Mouse (Mus musculus) limb, embryonic 12.5 days (tissue): Measurements from ENCODE around the gene Myo5c. TPM values are rescaled to one million over a fixed set of nuclear protein-coding genes. Genes with fewer than 3 reads are reported as not detected.

Source experiments
- ATAC-seq: fragments of 200-750 bp; cut with Nextera tagmentation; 2 replicates; pipeline ENCODE4 v1.8.0; 2017; ENCODE audit warnings: low read depth, moderate TSS enrichment; ENCODE audit not compliant: insufficient number of reproducible peaks, insufficient read depth, low FRiP score, low TSS enrichment
- H3K27ac ChIP-seq: fragments of 300-500 bp; sonication (generic); 2 replicates; pipeline ENCODE4 v1.5.1; 2016; ENCODE audit warnings: mild to moderate bottlenecking, moderate library complexity
- H3K27me3 ChIP-seq: fragments of 300-500 bp; sonication (generic); 2 replicates; pipeline ENCODE4 v1.6.1; 2016; ENCODE audit warnings: mild to moderate bottlenecking, moderate library complexity
- H3K36me3 ChIP-seq: fragments of 300-500 bp; sonication (generic); 2 replicates; pipeline ENCODE4 v1.6.1; 2016; ENCODE audit warnings: mild to moderate bottlenecking, moderate library complexity
- H3K4me1 ChIP-seq: fragments of 300-500 bp; sonication (generic); replicated peaks from 2 replicates; pipeline ENCODE4 v1.6.1; 2016
- H3K4me2 ChIP-seq: fragments of 300-500 bp; sonication (generic); 2 replicates; pipeline ENCODE4 v1.6.1; 2016; ENCODE audit warnings: mild to moderate bottlenecking, moderate library complexity
- H3K4me3 ChIP-seq: fragments of 300-500 bp; sonication (generic); replicated peaks from 2 replicates; pipeline ENCODE4 v1.5.1; 2016; ENCODE audit warnings: mild to moderate bottlenecking
- H3K9ac ChIP-seq: fragments of 300-500 bp; sonication (generic); replicated peaks from 2 replicates; pipeline ENCODE4 v1.6.1; 2016; ENCODE audit warnings: mild to moderate bottlenecking, moderate library complexity
- H3K9me3 ChIP-seq: fragments of 300-500 bp; sonication (generic); 2 replicates; pipeline ENCODE4 v1.6.1; 2016; ENCODE audit warnings: mild to moderate bottlenecking, moderate library complexity
- WGBS: fragments of 180-500 bp; shearing (Covaris S2); methylation state at CpG from one replicate; pipeline ENCODE4 v1.1.7; 2016; 5-methylcytosine and 5-hydroxymethylcytosine counted together
- polyA plus RNA-seq: library from polyadenylated mRNA; unstranded; fragments of >200 nt; fragmentation: Nextera tagmentation; extraction: Ambion mirVana; gene quantifications from 2 replicates; pipeline ENCODE4 v1.2.1, GENCODE M21; 2016

The Myo5c gene
- polyA plus RNA-seq, 1 experiment from 2014 or later: 0.31 TPM

GRCm38 (mm10) chr9:75262235-75262826, 30.5 kb downstream of the Myo5c start:
- ATAC-seq: no peak
- Histone ChIP-seq H3K9ac (no peak overlapping the region), H3K4me3 (no peak overlapping the region), H3K4me1 (peaks cover 24% of the 10 kb centered on the region), H3K27ac (no peak overlapping the region), H3K27me3 (no peaks in the 10 kb centered on the region), H3K4me2 (no peak overlapping the region), H3K9me3 (peaks cover 4% of the 10 kb centered on the region; the same call in 1 of the 2 replicates), H3K36me3 (no peaks in the 10 kb centered on the region)
- whole genome bisulfite sequencing: 77% methylated on average over 8 of the region's 8 CpGs

DNA sequence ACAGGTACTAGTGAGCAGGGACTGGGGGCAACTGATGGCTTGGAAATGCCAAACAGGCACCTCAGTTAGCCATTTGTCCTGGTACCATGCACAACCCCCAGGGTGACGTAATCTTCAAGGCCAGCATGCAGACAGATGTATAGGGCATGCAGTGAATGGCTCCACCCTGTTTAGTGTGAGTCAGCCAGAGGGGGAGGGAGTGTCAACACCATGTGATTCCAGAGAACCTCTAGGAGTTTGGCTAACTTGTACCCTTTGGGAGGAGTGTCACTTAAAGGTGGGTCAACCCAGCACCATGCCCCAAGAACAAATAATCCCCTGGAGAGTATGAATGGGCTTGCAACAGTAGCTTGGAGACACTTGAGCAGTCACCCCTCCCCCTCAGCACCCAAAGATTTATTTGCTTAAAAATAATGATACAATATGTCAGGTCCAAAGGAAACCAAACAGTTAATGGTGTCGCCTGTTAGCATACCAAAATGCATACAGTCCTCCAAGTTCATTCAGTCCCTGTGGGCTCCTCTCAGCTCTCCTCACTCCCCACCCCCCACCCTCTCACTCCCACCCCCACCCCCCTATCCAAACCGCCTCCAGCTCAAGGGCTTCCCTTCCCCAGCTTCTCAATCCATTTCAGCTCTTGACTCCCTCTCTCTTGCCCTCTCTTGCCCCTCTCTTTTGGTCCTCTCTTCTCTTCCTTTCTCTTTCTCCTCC, 32.3 kb downstream of the Myo5c start:
- WGBS: 50% methylated on average over 3 of the region's 3 CpGs
- H3K36me3 ChIP-seq: no peaks in the 10 kb centered on the region
- H3K4me1 ChIP-seq: peaks cover 24% of the 10 kb centered on the region
- no peak for ATAC-seq
- peaks cover 4% of the 10 kb centered on the region; the same call in 1 of the 2 replicates for H3K9me3 ChIP-seq
- no peak overlapping the region for H3K4me3 ChIP-seq
- no peaks in the 10 kb centered on the region for H3K27me3 ChIP-seq
- H3K27ac ChIP-seq: no peak overlapping the region
- H3K9ac ChIP-seq: no peak overlapping the region
- H3K4me2 ChIP-seq: no peak overlapping the region

GRCm38 (mm10) chr9:75267147-75267546, 35.3 kb downstream of the Myo5c start:
- H3K9ac ChIP-seq: no peak overlapping the region
- H3K4me1 ChIP-seq: peaks cover 11% of the 10 kb centered on the region; the same call in 1 of the 2 replicates
- H3K4me2 ChIP-seq: no peak overlapping the region
- no peaks in the 10 kb centered on the region for H3K36me3 ChIP-seq
- ATAC-seq: no peak
- no peaks in the 10 kb centered on the region for H3K27me3 ChIP-seq
- H3K4me3 ChIP-seq: no peak overlapping the region
- no peak overlapping the region for H3K27ac ChIP-seq
- no peaks in the 10 kb centered on the region for H3K9me3 ChIP-seq
- 78% methylated on average over 6 of the region's 6 CpGs for WGBS

GRCm38 (mm10) chr9:75270382-75270781, 38.6 kb downstream of the Myo5c start:
- H3K36me3 ChIP-seq: no peaks in the 10 kb centered on the region
- no peak overlapping the region for H3K4me3 ChIP-seq
- H3K27me3 ChIP-seq: no peaks in the 10 kb centered on the region
- no peak overlapping the region for H3K27ac ChIP-seq
- H3K9ac ChIP-seq: no peak overlapping the region
- H3K4me1 ChIP-seq: 0 out of 2 replicates have a peak, but pooled peaks cover 3% of the 10 kb centered on the region
- WGBS: 74% methylated on average over 6 of the region's 6 CpGs
- no peaks in the 10 kb centered on the region for H3K9me3 ChIP-seq
- no peak for ATAC-seq
- H3K4me2 ChIP-seq: no peak overlapping the region

DNA sequence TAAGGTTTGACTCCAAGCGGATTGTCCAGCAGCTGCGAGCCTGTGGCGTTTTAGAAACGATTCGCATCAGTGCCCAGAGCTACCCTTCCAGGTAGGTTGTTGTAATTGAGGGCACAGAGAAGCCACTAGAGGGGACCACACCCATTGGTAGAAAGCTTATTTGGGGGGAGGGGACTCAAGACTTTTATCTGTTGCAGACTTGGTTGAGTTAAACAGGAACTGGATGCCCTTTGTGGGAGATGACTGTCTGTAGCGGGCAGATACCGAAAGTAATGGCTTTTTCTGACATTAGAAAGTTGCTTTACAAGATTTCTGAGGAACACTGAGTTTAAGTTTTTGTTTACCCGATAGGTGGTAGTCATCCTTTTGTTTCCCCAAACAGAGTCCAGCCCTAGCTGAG, 39.7 kb downstream of the Myo5c start:
- no peak overlapping the region for H3K4me2 ChIP-seq
- H3K9me3 ChIP-seq: no peaks in the 10 kb centered on the region
- no peak overlapping the region for H3K9ac ChIP-seq
- no peak overlapping the region for H3K4me3 ChIP-seq
- H3K27ac ChIP-seq: no peak overlapping the region
- no peaks in the 10 kb centered on the region for H3K27me3 ChIP-seq
- no peak for ATAC-seq
- 0 out of 2 replicates have a peak, but pooled peaks cover 3% of the 10 kb centered on the region for H3K4me1 ChIP-seq
- WGBS: 79% methylated on average over 8 of the region's 8 CpGs
- H3K36me3 ChIP-seq: no peaks in the 10 kb centered on the region

GRCm38 (mm10) chr9:75273646-75274045, 41.8 kb downstream of the Myo5c start:
- WGBS: 71% methylated on average over 6 of the region's 6 CpGs
- Histone ChIP-seq H3K9ac (no peak overlapping the region), H3K27ac (no peak overlapping the region), H3K4me3 (no peak overlapping the region), H3K27me3 (no peaks in the 10 kb centered on the region), H3K9me3 (no peaks in the 10 kb centered on the region), H3K36me3 (no peaks in the 10 kb centered on the region), H3K4me2 (no peak overlapping the region), H3K4me1 (no peaks in the 10 kb centered on the region)
- no peak for ATAC-seq

GRCm38 (mm10) chr9:75274486-75274885, 42.7 kb downstream of the Myo5c start:
- 89% methylated on average over 5 of the region's 5 CpGs for WGBS
- no peaks in the 10 kb centered on the region for H3K9me3 ChIP-seq
- ATAC-seq: no peak

GRCm38 (mm10) chr9:75275051-75275450, 43.2 kb downstream of the Myo5c start:
- Histone ChIP-seq H3K36me3 (no peaks in the 10 kb centered on the region), H3K4me2 (no peak overlapping the region), H3K9me3 (no peaks in the 10 kb centered on the region), H3K27ac (no peak overlapping the region), H3K27me3 (no peaks in the 10 kb centered on the region), H3K4me3 (no peak overlapping the region), H3K9ac (no peak overlapping the region), H3K4me1 (no peaks in the 10 kb centered on the region)
- 94% methylated on average over 9 of the region's 9 CpGs for WGBS
- no peak for ATAC-seq

More at GRCm38 (mm10) chr9:75274486-75274885, 42.7 kb downstream of the Myo5c start:
- Histone ChIP-seq H3K36me3 (no peaks in the 10 kb centered on the region), H3K27me3 (no peaks in the 10 kb centered on the region), H3K4me2 (no peak overlapping the region), H3K4me1 (no peaks in the 10 kb centered on the region), H3K27ac (no peak overlapping the region), H3K9ac (no peak overlapping the region), H3K4me3 (no peak overlapping the region)

GRCm38 (mm10) chr9:75280814-75281213, 49.0 kb downstream of the Myo5c start:
- no peak overlapping the region for H3K4me2 ChIP-seq
- ATAC-seq: no peak
- no peak overlapping the region for H3K9ac ChIP-seq
- WGBS: 49% methylated on average over 5 of the region's 5 CpGs
- H3K27me3 ChIP-seq: peaks cover 11% of the 10 kb centered on the region
- no peaks in the 10 kb centered on the region for H3K4me1 ChIP-seq
- no peaks in the 10 kb centered on the region for H3K9me3 ChIP-seq
- no peak overlapping the region for H3K4me3 ChIP-seq
- no peak overlapping the region for H3K27ac ChIP-seq
- H3K36me3 ChIP-seq: no peaks in the 10 kb centered on the region

- Histone ChIP-seq H3K36me3 (no peaks in the 10 kb centered on the region), H3K9me3 (no peaks in the 10 kb centered on the region), H3K4me2 (no peak overlapping the region), H3K27me3 (peaks cover 11% of the 10 kb centered on the region), H3K27ac (no peak overlapping the region), H3K9ac (no peak overlapping the region), H3K4me3 (no peak overlapping the region), H3K4me1 (no peaks in the 10 kb centered on the region)
- ATAC-seq: no peak
- whole genome bisulfite sequencing: 88% methylated on average over 2 of the region's 2 CpGs
Measured at GRCm38 (mm10) chr9:75282179-75282578, 50.4 kb downstream of the Myo5c start.

GRCm38 (mm10) chr9:75282830-75283229, 51.0 kb downstream of the Myo5c start:
- no peaks in the 10 kb centered on the region for H3K36me3 ChIP-seq
- no peak overlapping the region for H3K4me3 ChIP-seq
- no peak overlapping the region for H3K27ac ChIP-seq
- H3K4me1 ChIP-seq: no peaks in the 10 kb centered on the region
- no peak for ATAC-seq
- no peaks in the 10 kb centered on the region for H3K9me3 ChIP-seq
- H3K4me2 ChIP-seq: no peak overlapping the region
- WGBS: 22% methylated on average over 3 of the region's 3 CpGs
- peaks cover 11% of the 10 kb centered on the region for H3K27me3 ChIP-seq
- no peak overlapping the region for H3K9ac ChIP-seq
